Comparison of ENCODE assay signal across 12 mouse cellular contexts in the genomic region with DNA sequence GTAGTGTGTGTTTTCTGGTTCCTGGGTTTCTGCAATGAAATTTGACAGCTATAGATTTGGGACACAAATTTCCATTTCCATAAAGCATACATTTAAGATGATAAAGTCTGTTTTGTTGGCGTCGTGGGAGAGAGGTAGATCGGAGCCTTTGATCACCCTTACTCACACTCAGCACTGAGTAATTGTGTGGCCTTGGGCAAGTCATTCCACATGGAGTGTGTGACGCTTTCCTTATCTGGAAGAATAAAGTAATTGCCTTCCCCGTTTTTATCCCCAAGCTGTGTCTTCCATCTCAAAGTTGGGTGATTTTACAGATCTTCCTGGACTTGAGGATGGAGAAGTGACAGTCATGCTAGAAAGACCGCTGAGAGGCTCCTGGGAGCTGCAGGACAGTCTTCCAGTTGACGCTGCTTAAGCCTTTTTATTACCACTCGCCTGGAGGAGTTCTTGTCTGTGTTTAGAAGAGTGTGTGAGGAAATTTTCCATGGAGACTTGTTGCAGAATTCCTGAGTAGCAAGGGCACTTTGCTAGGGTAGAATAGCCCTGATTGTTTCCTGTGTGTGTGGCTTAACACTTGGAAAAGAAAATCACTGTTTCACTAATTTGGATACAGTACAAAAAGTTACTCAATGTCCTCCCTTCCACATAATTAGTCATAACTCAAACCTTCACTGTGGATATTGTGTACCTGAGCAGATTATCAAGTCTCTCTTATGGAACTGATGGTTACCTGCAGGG. TPM values are rescaled to one million over a fixed set of nuclear protein-coding genes. Genes with fewer than 3 reads are reported as not detected.
DNase-seq lines count a peak whose midpoint lies in the region; ATAC-seq and TF ChIP-seq lines count a peak whose summit lies in the region.
"Had no signal": no experiment of that assay in that cellular context is flagged by ENCODE, and none has a peak within 500 bp of the region (broad histone marks: within the 10 kb centered on the region; RNA-seq: fewer than 3 reads in every experiment).

No protein-coding gene starts in this region.

- no peak for ATAC-seq in heart, embryonic 13.5 days (ENCODE audit: extremely low read depth, insufficient number of reproducible peaks, low FRiP score, low TSS enrichment)
- no peak for ATAC-seq in midbrain, embryonic 11.5 days (ENCODE audit: low FRiP score)
- no peak for ATAC-seq in midbrain, embryonic 15.5 days (replicated peaks)
- no peak for ATAC-seq in intestine, embryonic 15.5 days
- ATAC-seq in stomach, postnatal 0 days (ENCODE audit: low FRiP score, low TSS enrichment) = no peak
- ATAC-seq in forebrain, postnatal 0 days = no peak
- ATAC-seq: liver, postnatal 0 days had no signal

- H3K4me1 ChIP-seq in heart, embryonic 13.5 days = peaks cover 51% of the 10 kb centered on the region
- H3K4me1 ChIP-seq in midbrain, embryonic 11.5 days (ENCODE audit: control insufficient read depth, insufficient read depth, low read length) = peaks cover 22% of the 10 kb centered on the region
- peaks cover 25% of the 10 kb centered on the region for H3K4me1 ChIP-seq in midbrain, embryonic 15.5 days
- H3K4me1 ChIP-seq in intestine, embryonic 15.5 days (replicated peaks) = peaks cover 17% of the 10 kb centered on the region
- H3K4me1 ChIP-seq in stomach, postnatal 0 days (replicated peaks; ENCODE audit: control insufficient read depth, insufficient read depth) = no peaks in the 10 kb centered on the region
- H3K4me1 ChIP-seq in forebrain, postnatal 0 days (ENCODE audit: insufficient read depth) = peaks cover 5% of the 10 kb centered on the region; the same call in 1 of the 2 replicates

- DNase-seq in heart, adult 11 months = no peak
- no peak for DNase-seq in midbrain, embryonic 11.5 days (ENCODE audit: low spot score, missing footprints)
- DNase-seq in stomach, postnatal 0 days (ENCODE audit: low spot score) = no peak
- no peak for DNase-seq in layer of hippocampus, postnatal 36 days
- no peak for DNase-seq in forebrain, postnatal 0 days
- DNase-seq: cerebellum, adult 9-11 months; liver, postnatal 0 days; retina, postnatal 1 day had no signal

- TF ChIP-seq EP300 in stomach, postnatal 0 days (optimal IDR thresholded peaks at IDR 0.05) = no peak

- H3K4me2 ChIP-seq in heart, embryonic 13.5 days = peak overlapping the region; percentile 81
- H3K4me2 ChIP-seq in midbrain, embryonic 11.5 days = peak overlapping the region; percentile 8; the same call in 1 of the 2 replicates
- H3K4me2 ChIP-seq in midbrain, embryonic 15.5 days = no peak overlapping the region
- peak overlapping the region; percentile 72 for H3K4me2 ChIP-seq in intestine, embryonic 15.5 days (replicated peaks)
- peak overlapping the region; percentile 15 for H3K4me2 ChIP-seq in stomach, postnatal 0 days (replicated peaks; ENCODE audit: low read depth)
- no peak overlapping the region for H3K4me2 ChIP-seq in forebrain, postnatal 0 days (ENCODE audit: low read depth)

- 0 out of 2 replicates have a peak overlapping the region, but pooled peaks have one; percentile 31 for H3K27ac ChIP-seq in heart, embryonic 13.5 days (replicated peaks)
- no peak overlapping the region for H3K27ac ChIP-seq in midbrain, embryonic 11.5 days (ENCODE audit: low read depth, low read length)
- H3K27ac ChIP-seq in midbrain, embryonic 15.5 days = no peak overlapping the region
- no peak overlapping the region for H3K27ac ChIP-seq in intestine, embryonic 15.5 days
- 0 out of 2 replicates have a peak overlapping the region, but pooled peaks have one; percentile 36 for H3K27ac ChIP-seq in stomach, postnatal 0 days (replicated peaks)
- no peak overlapping the region for H3K27ac ChIP-seq in forebrain, postnatal 0 days (ENCODE audit: low read depth, low read length)

- H3K9ac ChIP-seq in heart, embryonic 13.5 days = peak overlapping the region; percentile 5
- H3K9ac ChIP-seq in midbrain, embryonic 11.5 days (ENCODE audit: low read length) = no peak overlapping the region
- H3K9ac ChIP-seq in midbrain, embryonic 15.5 days = no peak overlapping the region
- no peak overlapping the region for H3K9ac ChIP-seq in intestine, embryonic 15.5 days
- H3K9ac ChIP-seq in stomach, postnatal 0 days (ENCODE audit: low read length) = no peak overlapping the region
- H3K9ac ChIP-seq in forebrain, postnatal 0 days = no peak overlapping the region
- H3K9ac ChIP-seq: liver, postnatal 0 days had no signal

- no peaks in the 10 kb centered on the region for H3K27me3 ChIP-seq in heart, embryonic 13.5 days (replicated peaks)
- no peaks in the 10 kb centered on the region for H3K27me3 ChIP-seq in midbrain, embryonic 11.5 days (ENCODE audit: control insufficient read depth, insufficient read depth, low read length)
- no peaks in the 10 kb centered on the region for H3K27me3 ChIP-seq in midbrain, embryonic 15.5 days (replicated peaks)
- no peaks in the 10 kb centered on the region for H3K27me3 ChIP-seq in intestine, embryonic 15.5 days (replicated peaks)
- no peaks in the 10 kb centered on the region for H3K27me3 ChIP-seq in stomach, postnatal 0 days (ENCODE audit: control insufficient read depth, insufficient read depth, low read length)
- H3K27me3 ChIP-seq in forebrain, postnatal 0 days (ENCODE audit: insufficient read depth, low read length) = peaks cover 8% of the 10 kb centered on the region
- H3K27me3 ChIP-seq: CH12.LX had no signal

- TF ChIP-seq CTCF in stomach, postnatal 0 days (IDR thresholded peaks at IDR 0.05; ENCODE audit: low read depth) = no peak
- no peak for TF ChIP-seq CTCF in forebrain, postnatal 0 days (IDR thresholded peaks at IDR 0.05; ENCODE audit: low read depth)

- H3K4me3 ChIP-seq in heart, embryonic 13.5 days = no peak overlapping the region
- H3K4me3 ChIP-seq in midbrain, embryonic 11.5 days (ENCODE audit: low read depth, low read length) = no peak overlapping the region
- H3K4me3 ChIP-seq in midbrain, embryonic 15.5 days = no peak overlapping the region
- peak overlapping the region; percentile 7 for H3K4me3 ChIP-seq in intestine, embryonic 15.5 days (replicated peaks)
- H3K4me3 ChIP-seq in stomach, postnatal 0 days (ENCODE audit: low read depth, low read length) = no peak overlapping the region
- no peak overlapping the region for H3K4me3 ChIP-seq in forebrain, postnatal 0 days (ENCODE audit: low read depth, low read length)

- peaks cover 8% of the 10 kb centered on the region; the same call in 1 of the 2 replicates for H3K36me3 ChIP-seq in heart, embryonic 13.5 days
- H3K36me3 ChIP-seq in midbrain, embryonic 11.5 days (ENCODE audit: control insufficient read depth, insufficient read depth, low read length) = no peaks in the 10 kb centered on the region
- no peaks in the 10 kb centered on the region for H3K36me3 ChIP-seq in midbrain, embryonic 15.5 days (replicated peaks)
- H3K36me3 ChIP-seq in intestine, embryonic 15.5 days = 0 out of 2 replicates have a peak, but pooled peaks cover 3% of the 10 kb centered on the region
- H3K36me3 ChIP-seq in stomach, postnatal 0 days (ENCODE audit: control insufficient read depth, insufficient read depth, low read length) = no peaks in the 10 kb centered on the region; the same call in 1 of the 2 replicates
- no peaks in the 10 kb centered on the region for H3K36me3 ChIP-seq in forebrain, postnatal 0 days (ENCODE audit: insufficient read depth)

- 57% methylated on average over 8 of the region's 8 CpGs for WGBS in heart, embryonic 13.5 days
- WGBS in midbrain, embryonic 11.5 days = 73% methylated on average over 8 of the region's 8 CpGs
- 69% methylated on average over 8 of the region's 8 CpGs for WGBS in midbrain, embryonic 15.5 days
- 44% methylated on average over 8 of the region's 8 CpGs for WGBS in intestine, embryonic 15.5 days
- WGBS in stomach, postnatal 0 days = 38% methylated on average over 8 of the region's 8 CpGs
- WGBS in forebrain, postnatal 0 days = 76% methylated on average over 8 of the region's 8 CpGs

- no peaks in the 10 kb centered on the region for H3K9me3 ChIP-seq in heart, embryonic 13.5 days
- H3K9me3 ChIP-seq in midbrain, embryonic 11.5 days (ENCODE audit: control insufficient read depth, low read length) = no peaks in the 10 kb centered on the region
- no peaks in the 10 kb centered on the region for H3K9me3 ChIP-seq in midbrain, embryonic 15.5 days
- no peaks in the 10 kb centered on the region for H3K9me3 ChIP-seq in intestine, embryonic 15.5 days
- no peaks in the 10 kb centered on the region for H3K9me3 ChIP-seq in stomach, postnatal 0 days (ENCODE audit: control insufficient read depth, low read length)
- H3K9me3 ChIP-seq in forebrain, postnatal 0 days (ENCODE audit: low read length) = no peaks in the 10 kb centered on the region

RNA-seq across cellular contexts. Expression of gene Lgr4, which starts 4.0 kb away (rescaled TPM):
- 9.9 and 10.8 TPM in 2 replicates for polyA plus RNA-seq in heart, embryonic 13.5 days (2015; fragmentation: Nextera tagmentation; extraction: Ambion mirVana)
- 15.8 and 17.6 TPM in 2 replicates for polyA plus RNA-seq in midbrain, embryonic 11.5 days (2014; fragmentation: Nextera tagmentation; extraction: Ambion mirVana)
- polyA plus RNA-seq in midbrain, embryonic 15.5 days (2015; fragmentation: Nextera tagmentation; extraction: Ambion mirVana) = 7.6 and 8.1 TPM in 2 replicates
- polyA plus RNA-seq in intestine, embryonic 15.5 days (2015; fragmentation: Nextera tagmentation; extraction: Ambion mirVana) = 27.6 and 29.4 TPM in 2 replicates
- 15.0 and 16.0 TPM in 2 replicates for polyA plus RNA-seq in stomach, postnatal 0 days (2015; fragmentation: Nextera tagmentation; extraction: Ambion mirVana)
- 10 to 100 TPM; 32.7 to 34.3 TPM for total RNA-seq in layer of hippocampus, postnatal 36 days (2021)
- total RNA-seq in forebrain, postnatal 0 days (2014; rRNA removed) = 18.1 and 26.7 TPM in 2 replicates
- polyA plus RNA-seq in forebrain, postnatal 0 days (2015; fragmentation: Nextera tagmentation; extraction: Ambion mirVana) = 4.6 and 5.6 TPM in 2 replicates

RNA-seq across cellular contexts. Expression of gene Lin7c, which starts 30.8 kb away (rescaled TPM):
- polyA plus RNA-seq in heart, embryonic 13.5 days (2015; fragmentation: Nextera tagmentation; extraction: Ambion mirVana) = 35.5 and 35.7 TPM in 2 replicates
- 145 and 174 TPM in 2 replicates for polyA plus RNA-seq in midbrain, embryonic 11.5 days (2014; fragmentation: Nextera tagmentation; extraction: Ambion mirVana)
- polyA plus RNA-seq in midbrain, embryonic 15.5 days (2015; fragmentation: Nextera tagmentation; extraction: Ambion mirVana) = 193 and 210 TPM in 2 replicates
- 64.3 and 72.0 TPM in 2 replicates for polyA plus RNA-seq in intestine, embryonic 15.5 days (2015; fragmentation: Nextera tagmentation; extraction: Ambion mirVana)
- polyA plus RNA-seq in stomach, postnatal 0 days (2015; fragmentation: Nextera tagmentation; extraction: Ambion mirVana) = 36.1 and 38.4 TPM in 2 replicates
- 100 to 1,000 TPM; 117 to 125 TPM for total RNA-seq in layer of hippocampus, postnatal 36 days (2021)
- 205 and 283 TPM in 2 replicates for total RNA-seq in forebrain, postnatal 0 days (2014; rRNA removed)
- 138 and 175 TPM in 2 replicates for polyA plus RNA-seq in forebrain, postnatal 0 days (2015; fragmentation: Nextera tagmentation; extraction: Ambion mirVana)

Comparison
In these comparisons a context has a peak if more than half of its experiments do, and no peak if none do; other contexts are left out.
1. H3K4me2 ChIP-seq: peak in heart, embryonic 13.5 days (single experiment), midbrain, embryonic 11.5 days (single experiment), intestine, embryonic 15.5 days (single experiment) and stomach, postnatal 0 days (single experiment); none in midbrain, embryonic 15.5 days (single experiment) and forebrain, postnatal 0 days (single experiment).
2. H3K27ac ChIP-seq: peak in heart, embryonic 13.5 days (single experiment) and stomach, postnatal 0 days (single experiment); none in midbrain, embryonic 11.5 days (single experiment), midbrain, embryonic 15.5 days (single experiment), intestine, embryonic 15.5 days (single experiment) and forebrain, postnatal 0 days (single experiment).